Mouse (Mus musculus) midbrain, embryonic 16.5 days (tissue): ENCODE results near the gene Hesx1. TPM values are rescaled to one million over a fixed set of nuclear protein-coding genes. Genes with fewer than 3 reads are reported as not detected.

Experiments
- polyA plus RNA-seq: library from polyadenylated mRNA; unstranded; fragments of >200 nt; fragmentation: Nextera tagmentation; extraction: Ambion mirVana; gene quantifications from 2 replicates; pipeline ENCODE4 v1.2.1, GENCODE M21; 2015

Gene Hesx1
- polyA plus RNA-seq, 1 experiment from 2014 or later, result 0.19 TPM

Other genes starting within 250 kb of the Hesx1 start
- 0.16 TPM in 1 of 2 replicates, not detected in the other for gene Asb14, start 99.9 kb upstream of the Hesx1 start, polyA plus RNA-seq
- 56.1 and 61.3 TPM in 2 replicates for gene Appl1, start 23.2 kb upstream of the Hesx1 start, polyA plus RNA-seq
- 1.9 and 2.3 TPM in 2 replicates for gene Il17rd, start 44.5 kb downstream of the Hesx1 start, polyA plus RNA-seq
- gene Arhgef3, start 120.5 kb downstream of the Hesx1 start, polyA plus RNA-seq, result 7.8 and 10.8 TPM in 2 replicates